Mouse (Mus musculus) retina, postnatal 1 day (tissue): ENCODE data around the gene Nckap5.
A peak's percentile ranks its signal among the peaks of the same experiment; 100 is the strongest.

Experiments used
- DNase-seq: peaks from one replicate; pipeline ENCODE4 v3.0.0-alpha.2; 2012

Gene Nckap5

GRCm38 (mm10) chr1:126461527-126462354, 368.9 kb downstream of the Nckap5 start:
- DNase-seq = no peak

DNA sequence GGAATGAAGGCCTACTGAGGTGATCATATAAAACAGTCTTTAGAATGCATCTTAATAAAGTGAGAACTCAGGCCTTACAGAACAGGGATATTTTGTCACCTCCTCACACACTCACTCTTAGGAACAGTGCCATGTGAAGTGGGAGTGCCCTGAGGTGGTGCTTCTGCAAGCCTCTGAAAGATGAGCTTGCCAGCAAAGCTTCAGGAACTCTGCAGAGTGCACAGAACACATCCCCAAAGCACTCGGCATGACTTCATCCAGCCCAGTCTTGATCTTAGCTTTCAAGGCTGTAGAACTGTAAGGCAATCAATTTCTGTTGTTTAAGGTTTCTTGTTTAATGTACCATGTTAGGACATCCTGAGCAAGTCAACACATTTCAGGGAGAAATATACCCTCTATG, 372.9 kb downstream of the Nckap5 start:
- no peak for DNase-seq

DNA sequence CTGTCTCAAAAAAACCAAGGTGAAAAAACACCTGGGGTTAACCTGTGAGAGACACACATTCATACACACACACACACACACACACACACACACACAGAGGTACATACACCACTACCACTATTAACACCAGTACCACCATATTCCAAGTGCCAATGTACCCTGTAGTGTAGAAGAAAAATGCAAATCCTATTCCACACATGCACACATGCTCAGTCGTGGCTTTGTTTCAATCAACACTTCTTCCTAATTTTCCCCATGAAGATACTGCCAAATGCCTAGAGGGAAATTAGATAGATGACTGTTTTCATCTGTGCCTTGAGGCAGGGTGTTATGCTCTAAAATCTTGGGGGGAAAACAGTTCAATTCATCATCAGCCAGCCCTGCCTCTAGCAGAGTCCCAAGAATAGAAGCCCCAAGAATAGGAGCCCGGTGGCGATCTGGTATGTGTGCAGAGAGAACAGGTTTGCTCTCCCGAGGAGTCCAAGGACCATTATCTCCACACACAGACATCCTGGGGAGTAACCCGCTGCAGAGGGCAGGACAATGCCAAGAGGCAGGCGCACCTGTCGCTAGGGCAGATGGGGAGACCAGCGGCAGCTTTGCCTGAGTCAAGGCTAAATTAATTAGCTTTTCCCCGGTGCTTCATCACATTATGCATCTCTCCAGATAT, 376.0 kb downstream of the Nckap5 start:
- no peak for DNase-seq

- DNase-seq = no peak
Measured at GRCm38 (mm10) chr1:126451472-126451871, 379.1 kb downstream of the Nckap5 start.

- DNase-seq = no peak
Measured at GRCm38 (mm10) chr1:126449424-126449823, 381.2 kb downstream of the Nckap5 start.

DNA sequence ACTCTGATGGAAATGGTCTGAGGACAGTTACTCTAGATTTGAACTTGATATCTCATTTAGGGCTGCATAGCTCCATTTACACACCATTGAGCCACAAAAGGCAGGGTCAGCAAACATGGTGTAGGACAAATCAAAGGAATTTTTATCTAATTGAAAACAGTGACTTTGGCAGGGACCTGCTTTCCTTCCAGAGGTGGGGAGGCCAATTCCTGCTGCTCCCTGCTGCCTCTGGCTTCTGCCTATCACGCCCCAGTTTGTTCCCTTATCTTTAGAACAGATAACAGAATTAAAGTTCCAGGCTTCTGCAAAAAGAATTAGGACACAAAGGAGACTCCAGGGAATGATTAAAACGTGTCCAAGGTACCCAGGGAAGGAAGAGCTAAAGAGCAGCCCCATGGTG, 386.7 kb downstream of the Nckap5 start:
- no peak for DNase-seq

DNA sequence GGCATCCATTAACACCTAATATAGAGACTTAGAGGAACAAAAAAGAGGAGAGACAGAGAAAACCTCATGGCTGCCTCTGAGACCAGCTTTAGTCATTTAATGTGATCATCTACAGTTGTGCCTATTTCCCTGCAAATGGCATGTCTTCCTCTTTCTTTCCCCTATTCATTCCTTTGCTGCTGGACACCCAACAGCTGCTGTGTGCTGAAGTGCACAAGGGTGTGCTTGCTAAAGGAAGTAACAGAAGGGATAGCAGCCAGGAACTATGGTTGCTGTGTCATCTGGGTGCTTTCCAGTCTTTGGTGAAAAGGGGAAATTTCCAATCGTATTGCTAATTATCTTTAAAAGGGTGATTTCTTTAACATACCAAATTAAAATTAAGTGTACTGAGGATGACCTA, 387.9 kb downstream of the Nckap5 start:
- no peak for DNase-seq

DNA sequence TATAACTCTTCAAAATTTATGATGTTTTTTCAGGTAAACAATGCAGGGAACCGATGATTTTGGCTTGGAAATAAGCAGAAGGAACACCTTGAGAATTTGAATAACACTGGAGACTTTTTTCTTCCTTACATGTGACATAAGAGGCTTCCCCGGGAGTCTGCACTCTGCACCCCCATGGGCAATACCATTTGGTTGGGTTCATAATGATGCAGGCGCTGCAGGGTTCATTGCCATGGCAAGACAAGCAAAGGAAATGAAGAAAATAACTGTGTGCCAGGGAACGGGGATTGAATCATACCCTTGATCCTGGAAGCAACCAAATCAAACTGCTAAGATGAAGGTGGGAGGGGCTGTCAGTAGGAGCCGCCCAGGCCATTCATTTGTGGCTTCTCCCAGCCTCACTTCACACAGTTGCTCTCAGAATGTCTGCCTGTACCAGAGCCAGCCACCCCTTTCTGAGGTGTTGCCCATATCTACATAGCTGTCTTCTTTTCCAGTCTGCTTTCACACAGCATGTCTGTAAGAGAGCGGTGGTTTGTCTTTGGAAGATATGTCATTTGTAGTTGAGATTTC, 392.5 kb downstream of the Nckap5 start:
- DNase-seq = no peak

GRCm38 (mm10) chr1:126436937-126437667, 393.5 kb downstream of the Nckap5 start:
- no peak for DNase-seq

- DNase-seq = peak; percentile 33
Measured at GRCm38 (mm10) chr1:126432285-126432684, 398.3 kb downstream of the Nckap5 start.

GRCm38 (mm10) chr1:126431594-126431993, 399.0 kb downstream of the Nckap5 start:
- peak; percentile 84 for DNase-seq

GRCm38 (mm10) chr1:126411426-126411825, 419.2 kb downstream of the Nckap5 start:
- no peak for DNase-seq

DNA sequence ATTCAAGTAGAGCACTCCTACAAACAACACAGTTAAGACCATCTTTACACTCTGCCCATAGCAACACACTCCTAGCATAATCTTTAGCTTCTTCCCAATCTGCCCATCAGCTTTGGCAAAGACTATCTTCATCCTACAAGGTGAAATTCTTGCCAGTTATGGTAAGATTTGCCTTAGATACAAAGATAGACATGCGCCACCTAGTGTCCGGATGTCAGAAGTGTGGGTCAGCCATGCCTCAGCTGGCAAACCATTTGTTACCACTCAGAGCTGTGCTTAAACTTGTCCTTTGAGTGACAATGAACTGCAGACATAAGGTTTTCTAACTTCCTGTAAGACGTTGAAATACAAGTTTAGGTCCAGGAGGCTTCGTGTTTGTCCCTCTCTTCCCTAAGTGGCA, 422.7 kb downstream of the Nckap5 start:
- DNase-seq = peak; percentile 56

DNA sequence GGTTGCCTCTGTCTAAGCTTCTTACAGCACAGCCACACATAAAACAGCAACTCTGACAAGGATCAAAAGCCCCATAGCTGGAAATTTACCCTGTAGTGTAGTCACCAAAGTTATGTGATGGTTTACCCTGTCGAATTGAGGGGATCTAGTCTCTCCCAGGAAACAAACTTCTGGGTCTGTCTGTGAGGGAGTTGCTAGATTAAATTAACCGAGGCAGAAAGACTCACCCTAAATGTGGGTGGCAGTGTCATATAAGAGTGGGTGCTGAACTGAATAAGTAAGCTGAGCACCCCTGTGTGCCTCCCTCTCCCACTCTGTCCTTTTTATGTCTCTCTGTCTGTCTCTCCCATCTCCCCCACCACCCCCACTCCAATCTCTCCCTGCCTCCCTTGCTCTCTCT, 425.1 kb downstream of the Nckap5 start:
- DNase-seq = no peak

DNA sequence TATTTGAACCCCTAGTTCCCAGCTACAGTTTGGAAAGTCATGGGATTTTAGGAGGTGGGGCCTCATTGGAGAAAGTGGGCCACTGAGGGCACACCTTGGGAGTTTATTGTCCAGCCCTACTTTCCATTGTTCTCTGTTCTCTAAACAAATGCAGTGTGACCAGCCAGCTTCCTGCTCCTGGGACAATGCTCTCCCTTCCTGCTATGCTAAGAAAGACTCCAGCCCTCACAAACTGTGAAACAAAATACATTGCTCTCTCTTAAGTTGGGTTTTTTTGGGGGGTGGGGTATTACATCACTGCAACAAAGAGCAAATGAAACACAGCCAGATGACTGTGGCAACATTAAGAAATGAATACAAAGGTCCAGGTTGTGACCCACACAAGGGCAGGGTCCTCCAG, 426.6 kb downstream of the Nckap5 start:
- DNase-seq = no peak

DNA sequence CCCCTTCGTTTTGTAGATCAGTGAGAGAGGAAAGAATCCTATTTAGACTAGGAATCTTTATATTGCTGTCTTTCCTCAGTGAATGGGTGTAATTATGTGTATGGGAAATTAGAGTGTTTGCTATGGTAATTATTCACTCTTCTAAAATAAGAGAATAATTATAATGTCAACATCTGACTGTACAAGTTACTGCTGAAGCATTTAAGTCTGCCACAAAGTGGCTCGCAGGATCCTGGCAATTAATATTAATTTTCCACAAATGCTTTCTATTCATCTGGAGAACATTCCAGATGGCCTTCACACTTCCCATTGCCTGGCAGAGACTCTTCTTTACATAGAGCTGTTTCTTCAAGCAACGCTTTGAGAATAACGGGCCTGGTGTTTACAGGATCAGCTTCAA, 439.4 kb downstream of the Nckap5 start:
- no peak for DNase-seq

- peak; percentile 66 for DNase-seq
Measured at GRCm38 (mm10) chr1:126377339-126377980, 453.1 kb downstream of the Nckap5 start.

GRCm38 (mm10) chr1:126366736-126367135, 463.9 kb downstream of the Nckap5 start:
- no peak for DNase-seq

GRCm38 (mm10) chr1:126364556-126364955, 466.0 kb downstream of the Nckap5 start:
- no peak for DNase-seq

GRCm38 (mm10) chr1:126360531-126361220, 469.9 kb downstream of the Nckap5 start:
- no peak for DNase-seq

- DNase-seq = no peak
Measured at GRCm38 (mm10) chr1:126360111-126360510, 470.5 kb downstream of the Nckap5 start.

- no peak for DNase-seq
Measured at GRCm38 (mm10) chr1:126341806-126342205, 488.8 kb downstream of the Nckap5 start.
